Mouse (Mus musculus): Measurements from ENCODE around the gene Tgfbr3l.

GRCm38 (mm10) chr8:4297822-4298221 lies 49.8 kb downstream of the Tgfbr3l start:
- TF ChIP-seq POLR2A (IDR thresholded peaks at IDR 0.05; ENCODE audit: low read depth, low read length) (no peak), CTCF (IDR thresholded peaks at IDR 0.05; ENCODE audit: extremely low read depth, insufficient read depth, insufficient read length, insufficient replicate concordance) (no peak)

Data from spleen, adult 2 months (tissue).